Mouse (Mus musculus) forelimb bud, embryonic 11.5 days (tissue): Measurements from ENCODE around the gene N4bp3.
"Not testable (repeated sequence)": the region's sequence is repeated elsewhere in the genome, so short reads cannot be mapped to it uniquely, and the experiment has no call there.

Experiments used
- DNase-seq: peaks from one replicate; pipeline ENCODE4 v3.0.0-alpha.2; 2012; ENCODE audit warnings: low read depth, low spot score

The N4bp3 gene

GRCm38 (mm10) chr11:51629651-51630314 is 20.9 kb downstream of the N4bp3 start:
- DNase-seq: no peak

GRCm38 (mm10) chr11:51627907-51628306 is 22.7 kb downstream of the N4bp3 start:
- no peak for DNase-seq

- DNase-seq: no peak
These were observed 23.2 kb downstream of the N4bp3 start for GRCm38 (mm10) chr11:51627425-51627824.

GRCm38 (mm10) chr11:51625187-51625820 is 25.3 kb downstream of the N4bp3 start:
- DNase-seq: no peak

- no peak for DNase-seq
These were observed 27.6 kb downstream of the N4bp3 start for GRCm38 (mm10) chr11:51622971-51623491.

GRCm38 (mm10) chr11:51621776-51622175 is 28.9 kb downstream of the N4bp3 start:
- DNase-seq: no peak

- no peak for DNase-seq
These were observed 30.6 kb downstream of the N4bp3 start for GRCm38 (mm10) chr11:51620084-51620483.

GRCm38 (mm10) chr11:51619409-51620060 is 31.1 kb downstream of the N4bp3 start, which contains the start of gene Nhp2:
Gene Nhp2, plus strand, starts transcription at chr11:51619735.
- peak; percentile 98 for DNase-seq

- no peak for DNase-seq
These were observed 31.7 kb downstream of the N4bp3 start for GRCm38 (mm10) chr11:51618894-51619408.

GRCm38 (mm10) chr11:51617693-51618092 is 32.9 kb downstream of the N4bp3 start:
- peak; percentile 76 for DNase-seq

GRCm38 (mm10) chr11:51616113-51616512 is 34.5 kb downstream of the N4bp3 start:
- DNase-seq: not testable (repeated sequence)

- no peak for DNase-seq
These were observed 35.0 kb downstream of the N4bp3 start for GRCm38 (mm10) chr11:51615601-51616000.

- no peak for DNase-seq
These were observed 35.5 kb downstream of the N4bp3 start for GRCm38 (mm10) chr11:51615129-51615528.

GRCm38 (mm10) chr11:51614256-51614655 is 36.4 kb downstream of the N4bp3 start:
- no peak for DNase-seq

- DNase-seq: not testable (repeated sequence)
These were observed 40.7 kb downstream of the N4bp3 start for GRCm38 (mm10) chr11:51609940-51610339.

- DNase-seq: no peak
These were observed 41.3 kb downstream of the N4bp3 start for GRCm38 (mm10) chr11:51609266-51609909.

- DNase-seq: no peak
These were observed 43.4 kb downstream of the N4bp3 start for GRCm38 (mm10) chr11:51607096-51607738.

GRCm38 (mm10) chr11:51606447-51607095 is 44.1 kb downstream of the N4bp3 start, which contains the start of gene Hnrnpab:
Gene Hnrnpab, minus strand, starts transcription at chr11:51606847.
- peak; percentile 97 for DNase-seq

- peak; percentile 74 for DNase-seq
These were observed 44.8 kb downstream of the N4bp3 start for GRCm38 (mm10) chr11:51605602-51606446.

- DNase-seq: no peak
These were observed 48.4 kb downstream of the N4bp3 start for GRCm38 (mm10) chr11:51602253-51602652.
